Mouse (Mus musculus) limb, embryonic 14.5 days (tissue): ENCODE measurements around the gene Crtc1. TPM values are rescaled to one million over a fixed set of nuclear protein-coding genes. Genes with fewer than 3 reads are reported as not detected.

Source experiments
- ATAC-seq: fragments of 200-750 bp; cut with Nextera tagmentation; 2 replicates; pipeline ENCODE4 v1.8.0; 2017; ENCODE audit warnings: low read depth, moderate number of reproducible peaks, moderate TSS enrichment; ENCODE audit not compliant: low FRiP score
- DNase-seq: peaks from one replicate; pipeline ENCODE4 v3.0.0-alpha.2; 2015; ENCODE audit warnings: low spot score
- H3K27ac ChIP-seq: fragments of 300-500 bp; sonication (generic); replicated peaks from 2 replicates; pipeline ENCODE4 v1.5.1; 2014; ENCODE audit warnings: low read depth, mild to moderate bottlenecking, low read length, moderate library complexity, mixed read lengths
- H3K27me3 ChIP-seq: fragments of 300-500 bp; sonication (generic); 2 replicates; pipeline ENCODE4 v1.6.1; 2014; ENCODE audit warnings: low read length, mixed read lengths; ENCODE audit not compliant: control insufficient read depth, insufficient read depth
- H3K36me3 ChIP-seq: fragments of 300-500 bp; sonication (generic); 2 replicates; pipeline ENCODE4 v1.6.1; 2014; ENCODE audit warnings: mild to moderate bottlenecking, low read length, moderate library complexity, mixed read lengths; ENCODE audit not compliant: control insufficient read depth, insufficient read depth
- H3K4me1 ChIP-seq: fragments of 300-500 bp; sonication (generic); 2 replicates; pipeline ENCODE4 v1.6.1; 2014; ENCODE audit warnings: antibody characterized with exemption, low read length, mixed read lengths; ENCODE audit not compliant: control insufficient read depth, insufficient read depth
- H3K4me2 ChIP-seq: fragments of 300-500 bp; sonication (generic); replicated peaks from 2 replicates; pipeline ENCODE4 v1.6.1; 2014; ENCODE audit warnings: low read depth, mild to moderate bottlenecking, low read length, moderate library complexity; ENCODE audit not compliant: severe bottlenecking
- H3K4me3 ChIP-seq: fragments of 300-500 bp; sonication (generic); replicated peaks from 2 replicates; pipeline ENCODE4 v1.5.1; 2014; ENCODE audit warnings: low read length
- H3K9ac ChIP-seq: fragments of 300-500 bp; sonication (generic); 2 replicates; pipeline ENCODE4 v1.6.1; 2014; ENCODE audit warnings: mild to moderate bottlenecking, low read depth, low read length, moderate library complexity; ENCODE audit not compliant: severe bottlenecking
- H3K9me3 ChIP-seq: fragments of 300-500 bp; sonication (generic); 2 replicates; pipeline ENCODE4 v1.6.1; 2016; ENCODE audit warnings: low read length; ENCODE audit not compliant: control insufficient read depth
- POLR2A ChIP-seq: fragments of 200-500 bp; IDR thresholded peaks from 2 replicates; pipeline ENCODE4 v1.8.0; 2012; ENCODE audit warnings: inconsistent platforms, mild to moderate bottlenecking, moderate library complexity, borderline replicate concordance; ENCODE audit not compliant: insufficient read depth, insufficient read length; ENCODE audit errors: extremely low read depth
- WGBS: fragments of 180-500 bp; shearing (Covaris S2); extraction: QIAGEN DNeasy Blood & Tissue Kit; methylation state at CpG from one replicate; pipeline ENCODE4 v1.1.7; 2014; 5-methylcytosine and 5-hydroxymethylcytosine counted together
- polyA plus RNA-seq, 2 experiments: library from polyadenylated mRNA; depleted of rRNA in 1 of 2; stranded (reverse) in 1 of 2; unstranded in 1 of 2; fragments of >200 nt; fragmentation: Nextera tagmentation in 1 of 2; extraction: Ambion mirVana in 1 of 2; gene quantifications; 2 replicates each; pipeline versions ENCODE4 v1.2.1 to v1.2.3; 2012 to 2014

Gene Crtc1
- polyA plus RNA-seq, 2 experiments = 26.3 to 37.8 TPM

GRCm38 (mm10) chr8:70452196-70452966 lies 13.0 kb upstream of the Crtc1 start:
- DNase-seq = no peak
- no peak for ATAC-seq
- Histone ChIP-seq H3K27ac (no peak overlapping the region), H3K9me3 (no peaks in the 10 kb centered on the region), H3K4me1 (peaks cover 22% of the 10 kb centered on the region), H3K4me3 (no peak overlapping the region), H3K27me3 (no peaks in the 10 kb centered on the region), H3K4me2 (no peak overlapping the region), H3K36me3 (peaks cover 37% of the 10 kb centered on the region), H3K9ac (no peak overlapping the region)
- 66% methylated on average over 52 of the region's 52 CpGs for WGBS
- TF ChIP-seq POLR2A = no peak

GRCm38 (mm10) chr8:70447639-70448420 lies 8.5 kb upstream of the Crtc1 start:
- 48% methylated on average over 16 of the region's 19 CpGs for WGBS
- H3K36me3 ChIP-seq = peaks cover 36% of the 10 kb centered on the region

GRCm38 (mm10) chr8:70445988-70446387 lies 6.6 kb upstream of the Crtc1 start:
- peaks cover 17% of the 10 kb centered on the region for H3K36me3 ChIP-seq
- no peaks in the 10 kb centered on the region for H3K9me3 ChIP-seq
- TF ChIP-seq POLR2A = no peak
- no peak for ATAC-seq
- H3K27ac ChIP-seq = no peak overlapping the region
- no peak for DNase-seq
- peaks cover 25% of the 10 kb centered on the region for H3K4me1 ChIP-seq
- 73% methylated on average over 1 of the region's 1 CpGs for WGBS
- no peak overlapping the region for H3K4me3 ChIP-seq
- H3K4me2 ChIP-seq = no peak overlapping the region
- no peak overlapping the region for H3K9ac ChIP-seq
- H3K27me3 ChIP-seq = no peaks in the 10 kb centered on the region

More at GRCm38 (mm10) chr8:70447639-70448420, 8.5 kb upstream of the Crtc1 start:
- Histone ChIP-seq H3K4me1 (peaks cover 25% of the 10 kb centered on the region), H3K27me3 (no peaks in the 10 kb centered on the region), H3K9me3 (no peaks in the 10 kb centered on the region), H3K27ac (peak overlapping the region; percentile 48; the same call in 1 of the 2 replicates), H3K4me3 (no peak overlapping the region), H3K9ac (0 out of 2 replicates have a peak overlapping the region, but pooled peaks have one; percentile 12), H3K4me2 (no peak overlapping the region)
- DNase-seq (peak; percentile 47), ATAC-seq (0 out of 2 replicates have a peak, but pooled peaks have one; percentile 9)
- no peak for TF ChIP-seq POLR2A

- ATAC-seq = no peak
- Histone ChIP-seq H3K36me3 (no peaks in the 10 kb centered on the region), H3K9me3 (no peaks in the 10 kb centered on the region), H3K4me1 (peaks cover 18% of the 10 kb centered on the region), H3K27ac (no peak overlapping the region), H3K9ac (no peak overlapping the region), H3K4me3 (no peak overlapping the region), H3K4me2 (no peak overlapping the region), H3K27me3 (no peaks in the 10 kb centered on the region)
- WGBS = 83% methylated on average over 4 of the region's 4 CpGs
- no peak for DNase-seq
- no peak for TF ChIP-seq POLR2A
Measured at GRCm38 (mm10) chr8:70443326-70443725, 3.9 kb upstream of the Crtc1 start.

- no peak overlapping the region for H3K4me2 ChIP-seq
- no peaks in the 10 kb centered on the region for H3K27me3 ChIP-seq
- no peaks in the 10 kb centered on the region for H3K36me3 ChIP-seq
- TF ChIP-seq POLR2A = no peak
- 76% methylated on average over 3 of the region's 3 CpGs for WGBS
- H3K4me1 ChIP-seq = peaks cover 12% of the 10 kb centered on the region; the same call in 1 of the 2 replicates
- H3K9ac ChIP-seq = no peak overlapping the region
- H3K9me3 ChIP-seq = no peaks in the 10 kb centered on the region
- no peak overlapping the region for H3K27ac ChIP-seq
- DNase-seq (no peak), ATAC-seq (no peak)
- H3K4me3 ChIP-seq = no peak overlapping the region
Measured at GRCm38 (mm10) chr8:70441565-70441964, 2.2 kb upstream of the Crtc1 start.
